Mouse (Mus musculus) lung, embryonic 16.5 days (tissue): Measurements from ENCODE around the gene Arhgap15. TPM values are rescaled to one million over a fixed set of nuclear protein-coding genes. Genes with fewer than 3 reads are reported as not detected.

ENCODE experiments used
- ATAC-seq: fragments of 200-750 bp; cut with Nextera tagmentation; 2 replicates; pipeline ENCODE4 v1.8.0; 2017; ENCODE audit warnings: low read depth, mild to moderate bottlenecking, moderate library complexity
- H3K27ac ChIP-seq: fragments of 300-500 bp; sonication (generic); 2 replicates; pipeline ENCODE4 v1.5.1; 2014; ENCODE audit warnings: mild to moderate bottlenecking, control low read depth, low read length
- H3K27me3 ChIP-seq: fragments of 300-500 bp; sonication (generic); 2 replicates; pipeline ENCODE4 v1.6.1; 2014; ENCODE audit warnings: low read depth, low read length, mixed read lengths; ENCODE audit not compliant: control insufficient read depth, insufficient read depth
- H3K36me3 ChIP-seq: fragments of 300-500 bp; sonication (generic); 2 replicates; pipeline ENCODE4 v1.6.1; 2014; ENCODE audit warnings: low read length; ENCODE audit not compliant: control insufficient read depth, insufficient read depth
- H3K4me1 ChIP-seq: fragments of 300-500 bp; sonication (generic); replicated peaks from 2 replicates; pipeline ENCODE4 v1.6.1; 2014; ENCODE audit warnings: low read length, mixed read lengths; ENCODE audit not compliant: control insufficient read depth, insufficient read depth
- H3K4me2 ChIP-seq: fragments of 300-500 bp; sonication (generic); 2 replicates; pipeline ENCODE4 v1.6.1; 2014; ENCODE audit warnings: low read depth, low read length, control low read depth
- H3K4me3 ChIP-seq: fragments of 300-500 bp; sonication (generic); 2 replicates; pipeline ENCODE4 v1.5.1; 2014; ENCODE audit warnings: mild to moderate bottlenecking, low read length, control low read depth
- H3K9ac ChIP-seq: fragments of 300-500 bp; sonication (generic); 2 replicates; pipeline ENCODE4 v1.6.1; 2014; ENCODE audit warnings: low read length, control low read depth
- H3K9me3 ChIP-seq: fragments of 300-500 bp; sonication (generic); 2 replicates; pipeline ENCODE4 v1.6.1; 2016; ENCODE audit warnings: low read length; ENCODE audit not compliant: control insufficient read depth
- WGBS: fragments of 180-500 bp; shearing (Covaris S2); extraction: QIAGEN DNeasy Blood & Tissue Kit; methylation state at CpG from one replicate; pipeline ENCODE4 v1.1.7; 2014; 5-methylcytosine and 5-hydroxymethylcytosine counted together
- polyA plus RNA-seq: library from polyadenylated mRNA; unstranded; fragments of >200 nt; fragmentation: Nextera tagmentation; extraction: Ambion mirVana; gene quantifications from 2 replicates; pipeline ENCODE4 v1.2.1, GENCODE M21; 2015

Arhgap15 gene
- polyA plus RNA-seq, 1 experiment from 2014 or later, result 2.1 TPM

GRCm38 (mm10) chr2:44142611-44143010 lies 394.0 kb downstream of the Arhgap15 start:
- WGBS, result 91% methylated on average over 5 of the region's 5 CpGs
- Histone ChIP-seq H3K9me3 (no peaks in the 10 kb centered on the region), H3K27me3 (no peaks in the 10 kb centered on the region), H3K27ac (no peak overlapping the region), H3K9ac (no peak overlapping the region), H3K4me1 (0 out of 2 replicates have a peak, but pooled peaks cover 3% of the 10 kb centered on the region), H3K4me2 (no peak overlapping the region), H3K36me3 (no peaks in the 10 kb centered on the region), H3K4me3 (no peak overlapping the region)
- no peak for ATAC-seq

- Histone ChIP-seq H3K36me3 (no peaks in the 10 kb centered on the region), H3K9ac (no peak overlapping the region), H3K4me1 (0 out of 2 replicates have a peak, but pooled peaks cover 3% of the 10 kb centered on the region), H3K9me3 (no peaks in the 10 kb centered on the region), H3K27me3 (no peaks in the 10 kb centered on the region), H3K27ac (peak overlapping the region; percentile 89), H3K4me2 (no peak overlapping the region), H3K4me3 (no peak overlapping the region)
- WGBS, result 50% methylated on average over 7 of the region's 7 CpGs
- ATAC-seq, result peak; percentile 86
These were observed 397.7 kb downstream of the Arhgap15 start for GRCm38 (mm10) chr2:44146124-44146981.

GRCm38 (mm10) chr2:44147486-44147885 lies 398.9 kb downstream of the Arhgap15 start:
- H3K4me1 ChIP-seq, result 0 out of 2 replicates have a peak, but pooled peaks cover 3% of the 10 kb centered on the region
- H3K9ac ChIP-seq, result no peak overlapping the region
- peak overlapping the region; percentile 91 for H3K27ac ChIP-seq
- no peaks in the 10 kb centered on the region for H3K9me3 ChIP-seq
- no peaks in the 10 kb centered on the region for H3K36me3 ChIP-seq
- no peak overlapping the region for H3K4me2 ChIP-seq
- H3K4me3 ChIP-seq, result no peak overlapping the region
- 41% methylated on average over 5 of the region's 5 CpGs for WGBS
- no peaks in the 10 kb centered on the region for H3K27me3 ChIP-seq
- ATAC-seq, result no peak

- H3K4me2 ChIP-seq, result 0 out of 2 replicates have a peak overlapping the region, but pooled peaks have one; percentile 1
These were observed 399.3 kb downstream of the Arhgap15 start for GRCm38 (mm10) chr2:44147971-44148370.

GRCm38 (mm10) chr2:44148550-44149100 lies 400.0 kb downstream of the Arhgap15 start:
- H3K4me2 ChIP-seq, result no peak overlapping the region
- H3K9ac ChIP-seq, result no peak overlapping the region
- 0 out of 2 replicates have a peak, but pooled peaks cover 3% of the 10 kb centered on the region for H3K4me1 ChIP-seq
- 38% methylated on average over 7 of the region's 7 CpGs for WGBS
- no peaks in the 10 kb centered on the region for H3K27me3 ChIP-seq
- peak; percentile 76 for ATAC-seq
- H3K27ac ChIP-seq, result peak overlapping the region; percentile 91
- no peaks in the 10 kb centered on the region for H3K9me3 ChIP-seq
- H3K4me3 ChIP-seq, result no peak overlapping the region
- H3K36me3 ChIP-seq, result no peaks in the 10 kb centered on the region

More at GRCm38 (mm10) chr2:44147971-44148370, 399.3 kb downstream of the Arhgap15 start:
- no peaks in the 10 kb centered on the region for H3K9me3 ChIP-seq
- H3K4me3 ChIP-seq, result no peak overlapping the region
- no peak for ATAC-seq
- peak overlapping the region; percentile 91 for H3K27ac ChIP-seq
- 31% methylated on average over 7 of the region's 7 CpGs for WGBS
- H3K9ac ChIP-seq, result 0 out of 2 replicates have a peak overlapping the region, but pooled peaks have one; percentile 24
- no peaks in the 10 kb centered on the region for H3K36me3 ChIP-seq
- H3K27me3 ChIP-seq, result no peaks in the 10 kb centered on the region
- 0 out of 2 replicates have a peak, but pooled peaks cover 3% of the 10 kb centered on the region for H3K4me1 ChIP-seq

- H3K36me3 ChIP-seq, result no peaks in the 10 kb centered on the region
- no peak overlapping the region for H3K27ac ChIP-seq
- no peaks in the 10 kb centered on the region for H3K4me1 ChIP-seq
- H3K4me2 ChIP-seq, result no peak overlapping the region
- ATAC-seq, result no peak
- H3K27me3 ChIP-seq, result no peaks in the 10 kb centered on the region
- 72% methylated on average over 1 of the region's 1 CpGs for WGBS
- H3K9me3 ChIP-seq, result no peaks in the 10 kb centered on the region
- no peak overlapping the region for H3K4me3 ChIP-seq
- no peak overlapping the region for H3K9ac ChIP-seq
These were observed 403.7 kb downstream of the Arhgap15 start for GRCm38 (mm10) chr2:44152301-44152700.

- Histone ChIP-seq H3K27ac (peak overlapping the region; percentile 36; the same call in 1 of the 2 replicates), H3K4me1 (no peaks in the 10 kb centered on the region), H3K4me3 (no peak overlapping the region), H3K9me3 (no peaks in the 10 kb centered on the region), H3K9ac (no peak overlapping the region), H3K36me3 (no peaks in the 10 kb centered on the region), H3K4me2 (no peak overlapping the region), H3K27me3 (no peaks in the 10 kb centered on the region)
- ATAC-seq, result peak; percentile 20; the same call in 1 of the 2 replicates
- WGBS, result 48% methylated on average over 4 of the region's 4 CpGs
These were observed 411.7 kb downstream of the Arhgap15 start for GRCm38 (mm10) chr2:44160358-44160757.

- Histone ChIP-seq H3K4me3 (no peak overlapping the region), H3K4me1 (no peaks in the 10 kb centered on the region), H3K9me3 (no peaks in the 10 kb centered on the region), H3K27me3 (no peaks in the 10 kb centered on the region), H3K4me2 (no peak overlapping the region), H3K27ac (no peak overlapping the region), H3K36me3 (no peaks in the 10 kb centered on the region), H3K9ac (no peak overlapping the region)
- WGBS, result 25% methylated on average over 3 of the region's 3 CpGs
- ATAC-seq, result 0 out of 2 replicates have a peak, but pooled peaks have one; percentile 36
These were observed 417.2 kb downstream of the Arhgap15 start for GRCm38 (mm10) chr2:44165789-44166188.

- H3K9me3 ChIP-seq, result no peaks in the 10 kb centered on the region
- no peak overlapping the region for H3K4me3 ChIP-seq
- H3K27me3 ChIP-seq, result no peaks in the 10 kb centered on the region
- WGBS, result 80% methylated on average over 4 of the region's 4 CpGs
- H3K9ac ChIP-seq, result no peak overlapping the region
- H3K36me3 ChIP-seq, result no peaks in the 10 kb centered on the region
- no peaks in the 10 kb centered on the region for H3K4me1 ChIP-seq
- no peak overlapping the region for H3K27ac ChIP-seq
- H3K4me2 ChIP-seq, result no peak overlapping the region
- ATAC-seq, result no peak
These were observed 418.1 kb downstream of the Arhgap15 start for GRCm38 (mm10) chr2:44166716-44167115.
